Mouse (Mus musculus): ENCODE results near the gene Trim15. TPM values are rescaled to one million over a fixed set of nuclear protein-coding genes. Genes with fewer than 3 reads are reported as not detected.
"Not testable (repeated sequence)": the region's sequence is repeated elsewhere in the genome, so short reads cannot be mapped to it uniquely, and the experiment has no call there.

The Trim15 gene
- polyA plus RNA-seq, 1 experiment from 2014 or later: 0.59 TPM

- H3K27ac ChIP-seq (replicated peaks): no peak overlapping the region
- ATAC-seq (ENCODE audit: insufficient read depth): no peak
- no peaks in the 10 kb centered on the region for H3K9me3 ChIP-seq (replicated peaks)
- H3K27me3 ChIP-seq: peaks cover 38% of the 10 kb centered on the region
- H3K4me1 ChIP-seq (replicated peaks): peaks cover 5% of the 10 kb centered on the region; the same call in 1 of the 2 replicates
- no peak overlapping the region for H3K4me2 ChIP-seq
- no peak overlapping the region for H3K4me3 ChIP-seq (replicated peaks)
- no peak overlapping the region for H3K9ac ChIP-seq
- H3K36me3 ChIP-seq (replicated peaks): no peaks in the 10 kb centered on the region
Measured at GRCm38 (mm10) chr17:36897065-36897464, 30.1 kb upstream of the Trim15 start.

GRCm38 (mm10) chr17:36896583-36896982, 29.6 kb upstream of the Trim15 start:
- H3K4me2 ChIP-seq: no peak overlapping the region
- no peak overlapping the region for H3K27ac ChIP-seq (replicated peaks)
- 77% methylated on average over 1 of the region's 1 CpGs for WGBS (ENCODE audit: insufficient replicate concordance)
- H3K27me3 ChIP-seq: peaks cover 40% of the 10 kb centered on the region
- H3K9ac ChIP-seq: no peak overlapping the region
- no peaks in the 10 kb centered on the region for H3K36me3 ChIP-seq (replicated peaks)
- H3K9me3 ChIP-seq (replicated peaks): no peaks in the 10 kb centered on the region
- H3K4me1 ChIP-seq (replicated peaks): peaks cover 5% of the 10 kb centered on the region; the same call in 1 of the 2 replicates
- ATAC-seq (ENCODE audit: insufficient read depth): no peak
- no peak overlapping the region for H3K4me3 ChIP-seq (replicated peaks)

- ATAC-seq (ENCODE audit: insufficient read depth): no peak
- WGBS (ENCODE audit: insufficient replicate concordance): 13% methylated on average over 5 of the region's 5 CpGs
- no peak overlapping the region for H3K9ac ChIP-seq
- no peaks in the 10 kb centered on the region for H3K9me3 ChIP-seq (replicated peaks)
- H3K27ac ChIP-seq (replicated peaks): no peak overlapping the region
- peaks cover 60% of the 10 kb centered on the region for H3K27me3 ChIP-seq
- H3K4me2 ChIP-seq: no peak overlapping the region
- no peak overlapping the region for H3K4me3 ChIP-seq (replicated peaks)
- H3K36me3 ChIP-seq (replicated peaks): no peaks in the 10 kb centered on the region
- peaks cover 5% of the 10 kb centered on the region; the same call in 1 of the 2 replicates for H3K4me1 ChIP-seq (replicated peaks)
Measured at GRCm38 (mm10) chr17:36893387-36893786, 26.4 kb upstream of the Trim15 start.

GRCm38 (mm10) chr17:36892362-36892761, 25.4 kb upstream of the Trim15 start:
- no peaks in the 10 kb centered on the region for H3K9me3 ChIP-seq (replicated peaks)
- no peak for ATAC-seq (ENCODE audit: insufficient read depth)
- H3K27me3 ChIP-seq: peaks cover 61% of the 10 kb centered on the region
- H3K4me2 ChIP-seq: no peak overlapping the region
- peaks cover 5% of the 10 kb centered on the region; the same call in 1 of the 2 replicates for H3K4me1 ChIP-seq (replicated peaks)
- no peak overlapping the region for H3K27ac ChIP-seq (replicated peaks)
- H3K36me3 ChIP-seq (replicated peaks): no peaks in the 10 kb centered on the region
- 4% methylated on average over 2 of the region's 2 CpGs for WGBS (ENCODE audit: insufficient replicate concordance)
- no peak overlapping the region for H3K4me3 ChIP-seq (replicated peaks)
- no peak overlapping the region for H3K9ac ChIP-seq

GRCm38 (mm10) chr17:36891496-36891895, 24.5 kb upstream of the Trim15 start:
- not testable (repeated sequence) for H3K4me2 ChIP-seq; ATAC-seq (ENCODE audit: insufficient read depth); H3K9me3 ChIP-seq (replicated peaks); H3K4me1 ChIP-seq (replicated peaks); H3K27ac ChIP-seq (replicated peaks); H3K9ac ChIP-seq; H3K36me3 ChIP-seq (replicated peaks); H3K4me3 ChIP-seq (replicated peaks)
- peaks cover 57% of the 10 kb centered on the region for H3K27me3 ChIP-seq
- 74% methylated on average over 1 of the region's 1 CpGs for WGBS (ENCODE audit: insufficient replicate concordance)

GRCm38 (mm10) chr17:36890073-36890903, 23.3 kb upstream of the Trim15 start, which contains the start of gene Trim40:
Trim40 (minus strand) TSS chr17:36890123.
- 66% methylated on average over 5 of the region's 5 CpGs for WGBS (ENCODE audit: insufficient replicate concordance)
- no peak within 1 kb of the TSS for H3K27ac ChIP-seq (replicated peaks)

GRCm38 (mm10) chr17:36885132-36885790, 18.3 kb upstream of the Trim15 start:
- Histone ChIP-seq H3K4me1 (replicated peaks) (no peaks in the 10 kb centered on the region), H3K36me3 (replicated peaks) (no peaks in the 10 kb centered on the region), H3K27ac (replicated peaks) (no peak overlapping the region), H3K4me3 (replicated peaks) (no peak overlapping the region), H3K4me2 (no peak overlapping the region), H3K9ac (no peak overlapping the region), H3K27me3 (peaks cover 35% of the 10 kb centered on the region), H3K9me3 (replicated peaks) (no peaks in the 10 kb centered on the region)
- ATAC-seq (ENCODE audit: insufficient read depth): no peak
- WGBS (ENCODE audit: insufficient replicate concordance): 76% methylated on average over 12 of the region's 12 CpGs

More at GRCm38 (mm10) chr17:36890073-36890903, 23.3 kb upstream of the Trim15 start, which contains the start of gene Trim40:
- peaks cover 5% of the 10 kb centered on the region; the same call in 1 of the 2 replicates for H3K4me1 ChIP-seq (replicated peaks)
- H3K4me2 ChIP-seq: no peak within 1 kb of the TSS
- H3K9ac ChIP-seq: no peak within 1 kb of the TSS
- no peaks in the 10 kb centered on the region for H3K36me3 ChIP-seq (replicated peaks)
- ATAC-seq (ENCODE audit: insufficient read depth): no peak
- peaks cover 57% of the 10 kb centered on the region for H3K27me3 ChIP-seq
- no peak within 1 kb of the TSS for H3K4me3 ChIP-seq (replicated peaks)
- H3K9me3 ChIP-seq (replicated peaks): no peaks in the 10 kb centered on the region

GRCm38 (mm10) chr17:36883350-36883749, 16.3 kb upstream of the Trim15 start:
- Histone ChIP-seq H3K36me3 (replicated peaks) (peaks cover 6% of the 10 kb centered on the region), H3K9me3 (replicated peaks) (no peaks in the 10 kb centered on the region), H3K4me3 (replicated peaks) (no peak overlapping the region), H3K4me1 (replicated peaks) (no peaks in the 10 kb centered on the region), H3K9ac (no peak overlapping the region), H3K4me2 (no peak overlapping the region), H3K27ac (replicated peaks) (no peak overlapping the region), H3K27me3 (peaks cover 20% of the 10 kb centered on the region)
- WGBS (ENCODE audit: insufficient replicate concordance): 59% methylated on average over 2 of the region's 2 CpGs
- ATAC-seq (ENCODE audit: insufficient read depth): no peak

GRCm38 (mm10) chr17:36874636-36875035, 7.6 kb upstream of the Trim15 start:
- 61% methylated on average over 4 of the region's 4 CpGs for WGBS (ENCODE audit: insufficient replicate concordance)
- Histone ChIP-seq H3K27ac (replicated peaks) (peak overlapping the region; percentile 10; the same call in 1 of the 2 replicates), H3K36me3 (replicated peaks) (peaks cover 78% of the 10 kb centered on the region), H3K4me2 (peak overlapping the region; percentile 42), H3K9ac (no peak overlapping the region), H3K4me1 (replicated peaks) (peaks cover 43% of the 10 kb centered on the region), H3K4me3 (replicated peaks) (peak overlapping the region; percentile 23), H3K9me3 (replicated peaks) (no peaks in the 10 kb centered on the region), H3K27me3 (0 out of 2 replicates have a peak, but pooled peaks cover 3% of the 10 kb centered on the region)
- ATAC-seq (ENCODE audit: insufficient read depth): no peak

GRCm38 (mm10) chr17:36869955-36870810, 3.2 kb upstream of the Trim15 start:
- ATAC-seq (ENCODE audit: insufficient read depth): peak; percentile 27
- WGBS (ENCODE audit: insufficient replicate concordance): 39% methylated on average over 25 of the region's 25 CpGs
- Histone ChIP-seq H3K27me3 (peaks cover 25% of the 10 kb centered on the region), H3K9ac (peak overlapping the region; percentile 88), H3K4me2 (peak overlapping the region; percentile 70), H3K4me3 (replicated peaks) (peak overlapping the region; percentile 72), H3K36me3 (replicated peaks) (peaks cover 41% of the 10 kb centered on the region), H3K4me1 (replicated peaks) (peaks cover 64% of the 10 kb centered on the region), H3K27ac (replicated peaks) (peak overlapping the region; percentile 99), H3K9me3 (replicated peaks) (no peaks in the 10 kb centered on the region)
